Mouse (Mus musculus) CH12.LX (cell line): ENCODE data around the gene Thsd4. TPM values are rescaled to one million over a fixed set of nuclear protein-coding genes. Genes with fewer than 3 reads are reported as not detected.

Experiments used
- DNase-seq: peaks from one replicate; pipeline ENCODE4 v3.0.0-alpha.2; 2013; ENCODE audit errors: extremely low read depth
- H3K27ac ChIP-seq: 2 replicates; pipeline ENCODE4 v1.5.1; 2012; ENCODE audit warnings: low read depth, mild to moderate bottlenecking, control low read depth, moderate library complexity; ENCODE audit not compliant: insufficient read depth
- H3K27me3 ChIP-seq: replicated peaks from 2 replicates; pipeline ENCODE3; 2012; ENCODE audit warnings: inconsistent platforms
- H3K36me3 ChIP-seq, 2 experiments: replicated peaks in 1 of 2; 2 replicates each; pipeline versions ENCODE3 to v1.6.1; 2012; ENCODE audit warnings: inconsistent platforms in 1 of 2, low read length in 1 of 2, mild to moderate bottlenecking in 1 of 2, mixed read lengths in 1 of 2, moderate library complexity in 1 of 2; ENCODE audit not compliant: control insufficient read depth in 1 of 2, insufficient read depth in 1 of 2
- H3K4me1 ChIP-seq, 2 experiments: 2 replicates each; pipeline ENCODE4 v1.6.1; 2012; ENCODE audit warnings: inconsistent platforms in 1 of 2, moderate library complexity in 1 of 2; ENCODE audit not compliant: insufficient read depth in 2 of 2, control insufficient read depth in 1 of 2
- H3K4me2 ChIP-seq: 2 replicates; pipeline ENCODE4 v1.6.1; 2012; ENCODE audit warnings: low read depth, mild to moderate bottlenecking, control low read depth; ENCODE audit not compliant: poor library complexity, insufficient read depth, severe bottlenecking
- H3K4me3 ChIP-seq, 3 experiments: fragments of 150-350 bp in 1 of 3; sonication (generic) in 1 of 3; replicated peaks in 1 of 3; 2 replicates each; pipeline versions ENCODE3 to v1.5.1; 2011 to 2012; ENCODE audit warnings: low read depth in 2 of 3, low read length in 2 of 3, mild to moderate bottlenecking in 2 of 3, moderate library complexity in 2 of 3, control low read depth in 1 of 3, improper control_type of control experiment in 1 of 3, inconsistent platforms in 1 of 3, mixed read lengths in 1 of 3; ENCODE audit not compliant: poor library complexity in 1 of 3
- H3K79me2 ChIP-seq: replicated peaks from 2 replicates; pipeline ENCODE4 v1.6.1; 2012; ENCODE audit warnings: mild to moderate bottlenecking, moderate library complexity; ENCODE audit not compliant: control insufficient read depth, poor library complexity, insufficient read depth, severe bottlenecking; ENCODE audit errors: extremely low read depth
- H3K9ac ChIP-seq: 2 replicates; pipeline ENCODE4 v1.6.1; 2012; ENCODE audit warnings: low read depth, mild to moderate bottlenecking, control low read depth, moderate library complexity; ENCODE audit not compliant: insufficient read depth
- H3K9me3 ChIP-seq: replicated peaks from 2 replicates; pipeline ENCODE3; 2012; ENCODE audit warnings: low read length, inconsistent platforms, mixed read lengths
- BHLHE40 ChIP-seq: IDR thresholded peaks from 2 replicates; pipeline ENCODE4 v1.6.1; 2011; ENCODE audit warnings: mild to moderate bottlenecking, low read depth, low read length, improper control_type of control experiment
- CHD2 ChIP-seq: IDR thresholded peaks from 2 replicates; pipeline ENCODE4 v1.6.1; 2011; ENCODE audit warnings: low read length, improper control_type of control experiment
- EP300 ChIP-seq: IDR thresholded peaks from 2 replicates; pipeline ENCODE4 v1.6.1; 2011; ENCODE audit warnings: low read length, improper control_type of control experiment
- ETS1 ChIP-seq: conservative IDR thresholded peaks from 2 replicates; pipeline ENCODE4 v1.6.1; 2012; ENCODE audit warnings: low read depth, mild to moderate bottlenecking, inconsistent platforms, low read length, improper control_type of control experiment, moderate library complexity
- IRF4 ChIP-seq: IDR thresholded peaks from 2 replicates; pipeline ENCODE4 v1.6.1; 2014; ENCODE audit warnings: low read depth, mild to moderate bottlenecking, inconsistent platforms, low read length, improper control_type of control experiment
- JUN ChIP-seq: IDR thresholded peaks from 2 replicates; pipeline ENCODE4 v1.6.1; 2011; ENCODE audit warnings: low read depth, mild to moderate bottlenecking, low read length, improper control_type of control experiment, moderate library complexity; ENCODE audit not compliant: insufficient read depth
- JUND ChIP-seq: conservative IDR thresholded peaks from 2 replicates; pipeline ENCODE4 v1.6.1; 2011; ENCODE audit warnings: low read depth, low read length, improper control_type of control experiment
- KAT2A ChIP-seq: IDR thresholded peaks from 2 replicates; pipeline ENCODE4 v1.6.1; 2012; ENCODE audit warnings: low read length, improper control_type of control experiment, inconsistent platforms; ENCODE audit not compliant: insufficient replicate concordance
- MAFK ChIP-seq: IDR thresholded peaks from 2 replicates; pipeline ENCODE4 v1.6.1; 2011; ENCODE audit warnings: low read length, improper control_type of control experiment; ENCODE audit not compliant: insufficient replicate concordance
- MAZ ChIP-seq: IDR thresholded peaks from 2 replicates; pipeline ENCODE4 v1.6.1; 2012; ENCODE audit warnings: low read depth, mild to moderate bottlenecking, inconsistent platforms, low read length, improper control_type of control experiment, moderate library complexity
- MEF2A ChIP-seq: IDR thresholded peaks from 2 replicates; pipeline ENCODE4 v1.6.1; 2014; ENCODE audit warnings: low read depth, mild to moderate bottlenecking, inconsistent platforms, low read length, improper control_type of control experiment, borderline replicate concordance
- MXI1 ChIP-seq: IDR thresholded peaks from 2 replicates; pipeline ENCODE4 v1.6.1; 2011; ENCODE audit warnings: mild to moderate bottlenecking, low read depth, low read length, improper control_type of control experiment
- NELFE ChIP-seq: IDR thresholded peaks from 2 replicates; pipeline ENCODE4 v1.6.1; 2011; ENCODE audit warnings: low read depth, low read length, improper control_type of control experiment
- POLR2A ChIP-seq: IDR thresholded peaks from 2 replicates; pipeline ENCODE4 v1.6.1; 2011; ENCODE audit warnings: low read depth, mild to moderate bottlenecking, improper control_type of control experiment, low read length
- SMC3 ChIP-seq: IDR thresholded peaks from 2 replicates; pipeline ENCODE4 v1.6.1; 2011; ENCODE audit warnings: low read depth, low read length, improper control_type of control experiment
- TCF12 ChIP-seq: IDR thresholded peaks from 2 replicates; pipeline ENCODE4 v1.6.1; 2014; ENCODE audit warnings: low read depth, mild to moderate bottlenecking, inconsistent platforms, low read length, improper control_type of control experiment
- ZC3H11A ChIP-seq: IDR thresholded peaks from 2 replicates; pipeline ENCODE4 v1.6.1; 2012; ENCODE audit warnings: low read depth, mild to moderate bottlenecking, inconsistent platforms, low read length, improper control_type of control experiment
- ZMIZ1 ChIP-seq: IDR thresholded peaks from 2 replicates; pipeline ENCODE4 v1.6.1; 2012; ENCODE audit warnings: low read depth, mild to moderate bottlenecking, inconsistent platforms, low read length, improper control_type of control experiment
- ZNF384 ChIP-seq: IDR thresholded peaks from 2 replicates; pipeline ENCODE4 v1.6.1; 2012; ENCODE audit warnings: low read depth, low read length, improper control_type of control experiment, inconsistent platforms
- dilution Hi-C: fragments of 300-500 bp; cut with MboI; formaldehyde crosslinking; loops from 2 replicates; pipeline ENCODE4 v1.14.3; 2020; ENCODE audit warnings: low sequenced_read_pairs; ENCODE audit not compliant: extremely low pct_unique_long_range_greater_than_20kb, extremely low pct_ligation_motif_present
- in situ Hi-C: fragments of 300-500 bp; cut with MboI; formaldehyde crosslinking; loops from 3 replicates; pipeline ENCODE4 v1.14.3; 2019; ENCODE audit warnings: low sequenced_read_pairs, low pct_ligation_motif_present, low pct_unique_long_range_greater_than_20kb, mixed read lengths
- polyA plus RNA-seq: library from polyadenylated mRNA; unstranded; fragments of >175 nt; gene quantifications from 2 replicates; pipeline ENCODE4 v1.2.1, GENCODE M21; 2012; ENCODE audit warnings: low read depth; ENCODE audit not compliant: insufficient read length
- total RNA-seq, 2 experiments: library from RNA; depleted of rRNA; stranded (reverse); fragments of 300-350 nt in 1 of 2; fragments of >200 nt in 1 of 2; gene quantifications; 2 replicates each; pipeline ENCODE4 v1.2.3; 2012 to 2014

Gene Thsd4
- total and polyA plus RNA-seq, 3 experiments, result not detected

DNA sequence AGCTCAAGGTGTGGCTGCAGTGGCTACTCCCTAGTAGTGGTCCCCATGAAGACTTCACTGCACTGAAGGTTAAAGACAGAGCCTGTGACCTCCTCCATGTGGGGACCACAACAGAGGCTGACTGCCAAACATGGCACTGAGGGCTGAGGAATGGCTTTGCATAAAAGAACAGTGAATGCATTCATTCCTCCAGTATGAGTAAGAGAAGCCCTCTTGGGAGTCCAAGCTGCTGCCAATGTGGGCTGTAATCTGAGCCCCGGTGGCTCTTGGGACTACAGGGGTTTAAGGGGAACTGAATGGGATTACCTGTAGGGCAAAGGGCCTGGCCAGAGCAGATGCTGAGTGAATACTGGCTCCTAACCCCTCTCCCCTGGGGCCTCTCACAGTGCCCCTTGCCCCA lies 114.5 kb downstream of the Thsd4 start:
- DNase-seq, result peak; percentile 86
- no peak overlapping the region for H3K4me3 ChIP-seq
- no peak overlapping the region; the same call in 1 of the 2 replicates for H3K4me2 ChIP-seq
- no peak overlapping the region for H3K9ac ChIP-seq
- no peak overlapping the region; the same call in 1 of the 2 replicates for H3K27ac ChIP-seq
- no peaks in the 10 kb centered on the region for H3K79me2 ChIP-seq
- no peaks in the 10 kb centered on the region for H3K36me3 ChIP-seq
- dilution Hi-C loops, result no loop called here
- in situ Hi-C loops, result no loop called here
- no peaks in the 10 kb centered on the region for H3K9me3 ChIP-seq
- H3K27me3 ChIP-seq, result no peaks in the 10 kb centered on the region
- TF ChIP-seq ETS1 (peak; percentile 63), JUN (peak; percentile 33; the same call in 1 of the 2 replicates), TCF12 (peak; percentile 41; the same call in 1 of the 2 replicates), BHLHE40 (peak; percentile 73), ZC3H11A (no peak), MAFK (0 out of 2 replicates have a peak, but pooled peaks have one; percentile 34), KAT2A (0 out of 2 replicates have a peak, but pooled peaks have one; percentile 49), IRF4 (peak; percentile 78), MAZ (no peak), MEF2A (peak; percentile 47; the same call in 1 of the 2 replicates), ZNF384 (peak; percentile 44; the same call in 1 of the 2 replicates), EP300 (peak; percentile 80), ZMIZ1 (no peak)
- H3K4me1 ChIP-seq, result peaks cover 13 to 32% of the 10 kb centered on the region in 2 experiments

- DNase-seq, result no peak
- H3K4me2 ChIP-seq, result no peak overlapping the region
- H3K9ac ChIP-seq, result no peak overlapping the region
- no peaks in the 10 kb centered on the region for H3K27me3 ChIP-seq
- H3K27ac ChIP-seq, result no peak overlapping the region
- no peak for TF ChIP-seq SMC3
- no peak for TF ChIP-seq MXI1
- no peak for TF ChIP-seq NELFE
- no peak for TF ChIP-seq MAZ
- no peak for TF ChIP-seq JUN
- no peak for TF ChIP-seq KAT2A
- no peak for TF ChIP-seq CHD2
- TF ChIP-seq JUND, result no peak
- no peak for TF ChIP-seq MAFK
- no peak for TF ChIP-seq POLR2A
- TF ChIP-seq, all 38 proteins: peak for 0
- Histone ChIP-seq H3K36me3 (no peaks in the 10 kb centered on the region), H3K79me2 (no peaks in the 10 kb centered on the region), H3K4me3 (no peak overlapping the region), H3K9me3 (no peaks in the 10 kb centered on the region), H3K4me1 (peaks cover 13 to 42% of the 10 kb centered on the region in 2 experiments)
- dilution Hi-C loops (no loop called here), in situ Hi-C loops (no loop called here)
Measured at GRCm38 (mm10) chr9:60405777-60406176, 116.1 kb downstream of the Thsd4 start.
